Mouse (Mus musculus) heart, embryonic 16.5 days (tissue): ENCODE measurements around the gene Taf5l. TPM values are rescaled to one million over a fixed set of nuclear protein-coding genes. Genes with fewer than 3 reads are reported as not detected.
"Not testable (repeated sequence)": the region's sequence is repeated elsewhere in the genome, so short reads cannot be mapped to it uniquely, and the experiment has no call there.

Experiments used
- ATAC-seq: fragments of 200-750 bp; cut with Nextera tagmentation; replicated peaks from 2 replicates; pipeline ENCODE4 v1.8.0; 2017; ENCODE audit warnings: moderate number of reproducible peaks; ENCODE audit not compliant: insufficient read depth, low FRiP score; ENCODE audit errors: extremely low read depth
- H3K27ac ChIP-seq: fragments of 300-500 bp; sonication (generic); 2 replicates; pipeline ENCODE4 v1.5.1; 2014; ENCODE audit warnings: mild to moderate bottlenecking, low read length, control low read depth, moderate library complexity
- H3K27me3 ChIP-seq: fragments of 300-500 bp; sonication (generic); 2 replicates; pipeline ENCODE4 v1.6.1; 2014; ENCODE audit warnings: low read length, mixed read lengths; ENCODE audit not compliant: control insufficient read depth, insufficient read depth
- H3K36me3 ChIP-seq: fragments of 300-500 bp; sonication (generic); 2 replicates; pipeline ENCODE4 v1.6.1; 2014; ENCODE audit not compliant: control insufficient read depth, insufficient read depth
- H3K4me1 ChIP-seq: fragments of 300-500 bp; sonication (generic); 2 replicates; pipeline ENCODE4 v1.6.1; 2014; ENCODE audit warnings: low read length, mixed read lengths; ENCODE audit not compliant: control insufficient read depth, insufficient read depth
- H3K4me2 ChIP-seq: fragments of 300-500 bp; sonication (generic); 2 replicates; pipeline ENCODE4 v1.6.1; 2014; ENCODE audit warnings: low read depth, mild to moderate bottlenecking, control low read depth, low read length
- H3K4me3 ChIP-seq: fragments of 300-500 bp; sonication (generic); 2 replicates; pipeline ENCODE4 v1.5.1; 2014; ENCODE audit warnings: mild to moderate bottlenecking, control low read depth, low read length
- H3K9ac ChIP-seq: fragments of 300-500 bp; sonication (generic); 2 replicates; pipeline ENCODE4 v1.6.1; 2014; ENCODE audit warnings: low read length, control low read depth
- H3K9me3 ChIP-seq: fragments of 300-500 bp; sonication (generic); replicated peaks from 2 replicates; pipeline ENCODE4 v1.6.1; 2016; ENCODE audit warnings: low read length; ENCODE audit not compliant: control insufficient read depth
- WGBS: fragments of 180-500 bp; shearing (Covaris S2); extraction: QIAGEN DNeasy Blood & Tissue Kit; methylation state at CpG from one replicate; pipeline ENCODE4 v1.1.7; 2014; 5-methylcytosine and 5-hydroxymethylcytosine counted together
- polyA plus RNA-seq: library from polyadenylated mRNA; unstranded; fragments of >200 nt; fragmentation: Nextera tagmentation; extraction: Ambion mirVana; gene quantifications from 2 replicates; pipeline ENCODE4 v1.2.1, GENCODE M21; 2015

Taf5l gene
- polyA plus RNA-seq, 1 experiment from 2014 or later: 27.9 TPM

DNA sequence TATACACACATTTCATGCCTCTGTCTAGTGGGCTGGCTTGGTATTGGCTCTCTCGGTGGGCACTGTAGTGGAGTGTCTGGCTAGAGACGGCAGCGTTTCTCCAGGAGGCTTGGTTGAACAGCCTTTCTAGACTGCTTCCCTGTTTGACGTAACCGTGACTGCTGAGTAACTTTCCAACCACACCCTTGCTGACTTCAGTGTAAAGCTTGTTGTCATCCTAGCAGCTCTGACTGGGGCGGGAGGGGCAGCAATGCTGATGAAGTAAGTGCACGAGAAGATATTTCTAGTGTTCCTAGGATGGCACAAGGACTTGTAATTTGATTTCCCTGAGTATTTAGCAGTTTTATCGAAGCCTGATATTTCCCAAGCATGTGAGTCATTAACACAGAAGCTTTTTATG is 24.7 kb upstream of the Taf5l start:
- no peak overlapping the region for H3K4me2 ChIP-seq
- no peaks in the 10 kb centered on the region for H3K9me3 ChIP-seq
- H3K27ac ChIP-seq: no peak overlapping the region
- H3K4me3 ChIP-seq: no peak overlapping the region
- H3K27me3 ChIP-seq: no peaks in the 10 kb centered on the region
- WGBS: 83% methylated on average over 8 of the region's 8 CpGs
- H3K36me3 ChIP-seq: peaks cover 14% of the 10 kb centered on the region
- no peak for ATAC-seq
- no peaks in the 10 kb centered on the region for H3K4me1 ChIP-seq
- H3K9ac ChIP-seq: no peak overlapping the region

DNA sequence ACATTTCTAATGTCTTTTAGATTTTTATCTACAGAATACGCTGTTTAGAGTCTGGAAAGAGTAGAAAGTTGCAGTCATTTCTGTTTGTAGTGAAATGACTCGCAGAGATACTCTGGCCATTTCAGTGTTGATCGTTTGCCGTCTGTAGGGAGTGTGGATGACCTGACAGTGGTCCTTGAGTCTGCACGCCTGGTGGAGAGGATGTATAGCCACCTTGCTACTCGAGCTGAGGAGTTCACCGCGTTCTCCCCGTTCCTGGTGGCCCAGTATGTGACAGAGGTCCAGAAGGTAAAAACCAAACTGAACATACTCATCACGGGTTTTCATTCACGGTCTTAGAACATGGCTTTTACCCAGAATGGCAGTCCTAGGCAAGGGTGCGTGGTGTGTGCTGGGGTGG is 23.7 kb upstream of the Taf5l start:
- 92% methylated on average over 12 of the region's 12 CpGs for WGBS
- Histone ChIP-seq H3K9me3 (no peaks in the 10 kb centered on the region), H3K4me3 (no peak overlapping the region), H3K4me2 (no peak overlapping the region), H3K27me3 (no peaks in the 10 kb centered on the region), H3K36me3 (peaks cover 14% of the 10 kb centered on the region), H3K27ac (no peak overlapping the region), H3K9ac (no peak overlapping the region), H3K4me1 (no peaks in the 10 kb centered on the region)
- ATAC-seq: no peak

DNA sequence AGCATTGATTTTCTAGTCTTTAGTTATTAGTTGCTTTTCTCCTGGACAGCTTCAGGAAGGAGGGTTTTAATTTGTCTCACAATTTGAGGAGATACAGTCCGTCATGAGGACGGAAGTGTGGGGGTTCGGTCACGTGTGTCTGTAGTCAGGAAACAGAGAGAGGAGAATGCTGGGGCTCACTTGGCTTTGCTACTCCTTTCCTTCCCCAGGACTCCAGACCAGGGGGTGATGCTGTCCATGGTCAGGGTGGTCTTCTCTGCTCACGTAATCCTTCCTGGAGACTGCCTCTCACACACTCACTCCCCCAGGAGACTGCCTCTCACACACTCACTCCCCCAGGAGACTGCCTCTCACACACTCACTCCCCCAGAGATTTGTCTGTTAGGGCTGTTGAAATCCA is 23.2 kb upstream of the Taf5l start:
- Histone ChIP-seq H3K27ac (no peak overlapping the region), H3K9me3 (no peaks in the 10 kb centered on the region), H3K36me3 (peaks cover 14% of the 10 kb centered on the region), H3K4me2 (no peak overlapping the region), H3K9ac (no peak overlapping the region), H3K4me3 (no peak overlapping the region), H3K27me3 (no peaks in the 10 kb centered on the region), H3K4me1 (no peaks in the 10 kb centered on the region)
- WGBS: 85% methylated on average over 5 of the region's 5 CpGs
- no peak for ATAC-seq

GRCm38 (mm10) chr8:124042201-124042600 is 21.0 kb upstream of the Taf5l start:
- no peak overlapping the region for H3K4me3 ChIP-seq
- WGBS: 92% methylated on average over 1 of the region's 1 CpGs
- no peak for ATAC-seq
- H3K4me2 ChIP-seq: no peak overlapping the region
- H3K27me3 ChIP-seq: no peaks in the 10 kb centered on the region
- H3K36me3 ChIP-seq: peaks cover 26% of the 10 kb centered on the region
- H3K27ac ChIP-seq: no peak overlapping the region
- no peaks in the 10 kb centered on the region for H3K4me1 ChIP-seq
- H3K9ac ChIP-seq: no peak overlapping the region
- no peaks in the 10 kb centered on the region for H3K9me3 ChIP-seq

DNA sequence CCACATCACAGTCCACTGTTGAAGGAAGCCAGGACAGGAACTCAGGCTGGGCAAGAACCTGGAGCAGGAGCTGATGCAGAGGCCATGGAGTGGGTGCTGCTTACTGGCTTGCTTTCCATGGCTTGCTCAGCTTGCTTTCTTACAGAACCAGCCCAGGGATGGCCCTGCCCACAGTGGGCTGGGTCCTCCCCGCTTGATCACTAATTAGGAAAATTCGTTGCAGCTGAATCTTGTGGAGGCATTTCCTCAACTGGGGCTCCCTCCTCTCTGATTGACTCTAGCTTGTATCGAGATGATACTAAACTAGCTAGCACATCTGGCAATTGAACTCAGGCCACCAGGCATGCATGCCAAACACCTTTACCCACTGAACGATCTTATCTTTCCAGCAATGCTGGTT is 18.2 kb upstream of the Taf5l start:
- H3K4me1 ChIP-seq: no peaks in the 10 kb centered on the region
- peaks cover 32% of the 10 kb centered on the region for H3K36me3 ChIP-seq
- H3K9me3 ChIP-seq: no peaks in the 10 kb centered on the region
- no peak overlapping the region for H3K27ac ChIP-seq
- H3K4me3 ChIP-seq: no peak overlapping the region
- ATAC-seq: no peak
- WGBS: 85% methylated on average over 4 of the region's 4 CpGs
- H3K9ac ChIP-seq: no peak overlapping the region
- H3K27me3 ChIP-seq: no peaks in the 10 kb centered on the region
- no peak overlapping the region for H3K4me2 ChIP-seq

DNA sequence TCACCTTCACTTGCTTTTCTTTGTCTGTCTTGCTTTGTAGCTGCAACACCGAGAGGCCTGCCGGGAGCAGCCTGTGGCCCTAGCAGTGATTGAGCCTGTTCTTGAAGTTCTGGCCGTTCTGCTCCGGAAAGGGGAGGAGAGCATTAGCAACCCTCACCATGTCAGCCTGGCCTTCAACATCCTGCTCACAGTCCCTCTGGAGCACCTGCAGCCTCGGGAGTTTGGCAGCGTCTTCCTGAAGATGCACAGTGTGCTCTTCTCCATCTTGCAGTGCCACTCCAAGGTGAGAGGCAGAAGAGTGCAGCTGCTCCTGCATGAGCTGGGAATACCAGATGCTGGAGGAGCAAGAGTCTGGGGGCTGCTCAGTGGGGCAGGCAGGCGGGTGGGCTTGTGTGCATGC is 16.9 kb upstream of the Taf5l start:
- Histone ChIP-seq H3K4me1 (no peaks in the 10 kb centered on the region), H3K4me2 (no peak overlapping the region), H3K27me3 (no peaks in the 10 kb centered on the region), H3K9me3 (no peaks in the 10 kb centered on the region), H3K9ac (no peak overlapping the region), H3K36me3 (peaks cover 32% of the 10 kb centered on the region), H3K4me3 (no peak overlapping the region), H3K27ac (no peak overlapping the region)
- no peak for ATAC-seq
- whole genome bisulfite sequencing: 87% methylated on average over 7 of the region's 7 CpGs

- Histone ChIP-seq H3K9ac (no peak overlapping the region), H3K9me3 (no peaks in the 10 kb centered on the region), H3K4me3 (no peak overlapping the region), H3K27me3 (no peaks in the 10 kb centered on the region), H3K27ac (no peak overlapping the region), H3K4me1 (no peaks in the 10 kb centered on the region), H3K4me2 (no peak overlapping the region), H3K36me3 (peaks cover 56% of the 10 kb centered on the region)
- no peak for ATAC-seq
- 60% methylated on average over 5 of the region's 5 CpGs for WGBS
Measured at GRCm38 (mm10) chr8:124033400-124033799, 12.2 kb upstream of the Taf5l start.

DNA sequence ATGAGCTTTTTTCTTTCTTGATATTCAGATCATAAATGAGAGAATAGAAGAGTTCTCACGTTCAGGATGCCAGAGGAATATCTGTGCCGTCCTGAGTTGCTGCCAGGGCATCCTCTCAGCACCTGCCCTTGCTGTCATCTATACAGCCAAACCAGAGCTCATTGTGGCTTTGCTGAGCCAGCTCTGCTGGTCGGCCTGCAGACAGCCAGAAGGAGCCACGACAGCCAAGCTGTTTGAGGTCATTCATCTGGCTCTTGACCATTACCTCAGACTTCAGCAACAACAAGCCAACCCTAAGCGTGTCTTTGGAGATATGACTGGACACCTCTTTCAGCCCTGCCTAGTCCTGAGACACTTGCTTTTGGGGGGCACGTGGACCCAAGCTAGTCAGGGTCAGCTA is 6.6 kb upstream of the Taf5l start:
- H3K36me3 ChIP-seq: peaks cover 54% of the 10 kb centered on the region
- no peaks in the 10 kb centered on the region for H3K9me3 ChIP-seq
- H3K4me1 ChIP-seq: no peaks in the 10 kb centered on the region
- H3K27ac ChIP-seq: no peak overlapping the region
- no peak overlapping the region for H3K9ac ChIP-seq
- 77% methylated on average over 6 of the region's 6 CpGs for WGBS
- H3K4me3 ChIP-seq: no peak overlapping the region
- ATAC-seq: no peak
- H3K4me2 ChIP-seq: no peak overlapping the region
- H3K27me3 ChIP-seq: no peaks in the 10 kb centered on the region

DNA sequence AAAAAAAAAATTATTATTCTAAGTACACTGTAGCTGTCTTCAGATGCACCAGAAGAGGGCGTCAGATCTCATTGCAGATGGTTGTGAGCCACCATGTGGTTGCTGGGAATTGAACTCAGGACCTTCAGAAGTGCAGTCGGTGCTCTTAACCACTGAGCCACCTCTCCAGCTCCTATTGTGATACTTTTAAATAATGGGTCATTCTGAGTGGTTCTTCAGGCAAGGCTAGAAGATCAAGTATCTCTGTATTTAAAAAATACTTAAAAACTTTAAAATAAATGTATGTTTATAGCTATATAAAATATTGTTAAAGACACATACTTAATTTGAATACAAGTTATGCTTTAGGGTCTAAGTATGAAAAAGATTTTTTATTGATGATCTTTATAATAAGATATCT is 5.1 kb upstream of the Taf5l start:
- H3K27ac ChIP-seq, H3K9ac ChIP-seq, H3K4me2 ChIP-seq, ATAC-seq, H3K27me3 ChIP-seq, H3K9me3 ChIP-seq, H3K4me1 ChIP-seq, H3K4me3 ChIP-seq: not testable (repeated sequence)
- peaks cover 50% of the 10 kb centered on the region for H3K36me3 ChIP-seq
- 74% methylated on average over 2 of the region's 2 CpGs for WGBS
